Mouse (Mus musculus) midbrain, embryonic 15.5 days (tissue): ENCODE data around the gene Tomm6. TPM values are rescaled to one million over a fixed set of nuclear protein-coding genes. Genes with fewer than 3 reads are reported as not detected.

ENCODE experiments used
- ATAC-seq: fragments of 200-750 bp; cut with Nextera tagmentation; replicated peaks from 2 replicates; pipeline ENCODE4 v1.8.0; 2017; ENCODE audit warnings: moderate TSS enrichment
- H3K27ac ChIP-seq: fragments of 300-500 bp; sonication (generic); 2 replicates; pipeline ENCODE4 v1.5.1; 2015; ENCODE audit warnings: mild to moderate bottlenecking, inconsistent platforms
- H3K27me3 ChIP-seq: fragments of 300-500 bp; sonication (generic); replicated peaks from 2 replicates; pipeline ENCODE4 v1.6.1; 2015; ENCODE audit warnings: inconsistent platforms
- H3K36me3 ChIP-seq: fragments of 300-500 bp; sonication (generic); replicated peaks from 2 replicates; pipeline ENCODE4 v1.6.1; 2015; ENCODE audit warnings: inconsistent platforms
- H3K4me1 ChIP-seq: fragments of 300-500 bp; sonication (generic); 2 replicates; pipeline ENCODE4 v1.6.1; 2015; ENCODE audit warnings: inconsistent platforms
- H3K4me2 ChIP-seq: fragments of 300-500 bp; sonication (generic); 2 replicates; pipeline ENCODE4 v1.6.1; 2015; ENCODE audit warnings: inconsistent platforms, mild to moderate bottlenecking, moderate library complexity
- H3K4me3 ChIP-seq: fragments of 300-500 bp; sonication (generic); 2 replicates; pipeline ENCODE4 v1.5.1; 2015; ENCODE audit warnings: mild to moderate bottlenecking, inconsistent platforms
- H3K9ac ChIP-seq: fragments of 300-500 bp; sonication (generic); 2 replicates; pipeline ENCODE4 v1.6.1; 2015; ENCODE audit warnings: mild to moderate bottlenecking, inconsistent platforms
- H3K9me3 ChIP-seq: fragments of 300-500 bp; sonication (generic); 2 replicates; pipeline ENCODE4 v1.6.1; 2016; ENCODE audit warnings: inconsistent platforms
- WGBS: fragments of 180-500 bp; shearing (Covaris S2); methylation state at CpG from one replicate; pipeline ENCODE4 v1.1.7; 2015; ENCODE audit warnings: mixed read lengths; 5-methylcytosine and 5-hydroxymethylcytosine counted together
- polyA plus RNA-seq: library from polyadenylated mRNA; unstranded; fragments of >200 nt; fragmentation: Nextera tagmentation; extraction: Ambion mirVana; gene quantifications from 2 replicates; pipeline ENCODE4 v1.2.1, GENCODE M21; 2015

Tomm6 gene
- polyA plus RNA-seq = 242 and 256 TPM in 2 replicates

GRCm38 (mm10) chr17:47688344-47688607 lies at the start of gene Tomm6:
Gene Tomm6 (minus strand): TSS chr17:47688386.
- WGBS = under 1% methylated on average over 9 of the region's 9 CpGs
- no peaks in the 10 kb centered on the region for H3K27me3 ChIP-seq
- H3K9me3 ChIP-seq = no peaks in the 10 kb centered on the region
- no peak for ATAC-seq
- peak within 1 kb of the TSS; percentile 77 for H3K4me3 ChIP-seq
- H3K36me3 ChIP-seq = peaks cover 2% of the 10 kb centered on the region
- peak within 1 kb of the TSS; percentile 93 for H3K4me2 ChIP-seq
- H3K4me1 ChIP-seq = peaks cover 25% of the 10 kb centered on the region
- H3K27ac ChIP-seq = peak within 1 kb of the TSS; percentile 82
- H3K9ac ChIP-seq = peak within 1 kb of the TSS; percentile 84

DNA sequence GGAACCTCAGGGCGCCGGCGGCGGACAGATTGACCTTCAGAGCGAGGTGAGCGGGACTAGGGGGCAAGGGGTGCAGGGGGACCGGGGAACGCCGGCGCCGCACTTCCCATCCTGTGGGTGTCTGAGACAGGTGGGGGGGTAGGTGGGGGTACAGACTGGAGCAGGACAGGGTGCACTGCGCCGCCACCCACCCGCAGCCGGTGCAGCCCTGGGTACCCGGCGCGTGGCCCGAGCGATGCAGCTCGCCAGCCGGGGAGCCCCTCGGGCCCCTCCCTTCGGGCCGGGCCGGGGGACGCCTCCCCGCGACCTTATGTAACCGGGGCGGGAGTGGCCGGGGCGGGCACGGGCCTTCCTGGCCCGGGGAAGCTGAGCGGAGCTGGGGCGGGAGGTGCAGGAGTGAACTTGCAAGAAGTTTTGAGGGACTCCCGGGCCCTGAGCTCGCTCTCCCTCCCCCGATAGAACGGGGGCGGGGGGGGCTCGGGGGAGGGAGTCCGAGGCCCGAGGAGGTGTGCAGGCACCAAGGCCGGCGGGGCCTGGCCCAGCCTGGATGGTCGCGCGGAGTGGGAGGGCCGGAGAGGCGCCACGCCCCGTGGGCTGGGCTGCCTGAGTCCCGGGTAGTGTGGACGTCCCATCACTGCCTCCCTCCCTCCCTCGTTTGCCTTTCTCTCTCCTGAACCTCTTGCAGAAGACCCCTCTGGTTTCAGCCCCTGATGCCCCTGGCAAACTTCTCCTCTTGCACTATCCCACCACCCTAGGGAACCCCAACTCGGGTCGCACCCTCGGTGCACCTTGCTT lies 49.3 kb upstream of the Tomm6 start:
- H3K4me3 ChIP-seq = peak overlapping the region; percentile 56
- H3K27ac ChIP-seq = no peak overlapping the region
- peak overlapping the region; percentile 46 for H3K9ac ChIP-seq
- 0% methylated on average over 29 of the region's 60 CpGs for WGBS
- H3K4me2 ChIP-seq = peak overlapping the region; percentile 91
- peak; percentile 79 for ATAC-seq
- H3K9me3 ChIP-seq = no peaks in the 10 kb centered on the region
- no peaks in the 10 kb centered on the region for H3K36me3 ChIP-seq
- peaks cover 27% of the 10 kb centered on the region for H3K27me3 ChIP-seq
- peaks cover 28% of the 10 kb centered on the region for H3K4me1 ChIP-seq

GRCm38 (mm10) chr17:47736856-47737255 lies 48.7 kb upstream of the Tomm6 start, which contains the start of gene Tfeb:
Gene Tfeb (plus strand): TSS chr17:47737030.
- H3K4me2 ChIP-seq = peak within 1 kb of the TSS; percentile 91
- H3K4me3 ChIP-seq = peak within 1 kb of the TSS; percentile 56
- under 1% methylated on average over 43 of the region's 47 CpGs for WGBS
- H3K27ac ChIP-seq = no peak within 1 kb of the TSS
- H3K36me3 ChIP-seq = no peaks in the 10 kb centered on the region
- ATAC-seq = peak; percentile 83
- peaks cover 28% of the 10 kb centered on the region for H3K4me1 ChIP-seq
- H3K27me3 ChIP-seq = peaks cover 27% of the 10 kb centered on the region
- no peaks in the 10 kb centered on the region for H3K9me3 ChIP-seq
- peak within 1 kb of the TSS; percentile 46 for H3K9ac ChIP-seq

- H3K27me3 ChIP-seq = peaks cover 27% of the 10 kb centered on the region
- no peak overlapping the region for H3K27ac ChIP-seq
- H3K4me2 ChIP-seq = no peak overlapping the region
- H3K4me3 ChIP-seq = no peak overlapping the region
- no peaks in the 10 kb centered on the region for H3K36me3 ChIP-seq
- 77% methylated on average over 14 of the region's 14 CpGs for WGBS
- ATAC-seq = no peak
- no peak overlapping the region for H3K9ac ChIP-seq
- no peaks in the 10 kb centered on the region for H3K9me3 ChIP-seq
- H3K4me1 ChIP-seq = peaks cover 28% of the 10 kb centered on the region
Observed at GRCm38 (mm10) chr17:47735553-47736100, 47.4 kb upstream of the Tomm6 start.

- H3K36me3 ChIP-seq = no peaks in the 10 kb centered on the region
- no peak overlapping the region for H3K27ac ChIP-seq
- H3K4me1 ChIP-seq = no peaks in the 10 kb centered on the region
- 49% methylated on average over 24 of the region's 24 CpGs for WGBS
- H3K9ac ChIP-seq = no peak overlapping the region
- H3K27me3 ChIP-seq = no peaks in the 10 kb centered on the region
- no peak overlapping the region for H3K4me3 ChIP-seq
- H3K4me2 ChIP-seq = no peak overlapping the region
- ATAC-seq = no peak
- H3K9me3 ChIP-seq = no peaks in the 10 kb centered on the region
Observed at GRCm38 (mm10) chr17:47730633-47731575, 42.7 kb upstream of the Tomm6 start.

GRCm38 (mm10) chr17:47726566-47726965 lies 38.4 kb upstream of the Tomm6 start, which contains the start of gene Pgc:
Gene Pgc (plus strand): TSS chr17:47726842.
- WGBS = 83% methylated on average over 11 of the region's 11 CpGs
- no peak for ATAC-seq

DNA sequence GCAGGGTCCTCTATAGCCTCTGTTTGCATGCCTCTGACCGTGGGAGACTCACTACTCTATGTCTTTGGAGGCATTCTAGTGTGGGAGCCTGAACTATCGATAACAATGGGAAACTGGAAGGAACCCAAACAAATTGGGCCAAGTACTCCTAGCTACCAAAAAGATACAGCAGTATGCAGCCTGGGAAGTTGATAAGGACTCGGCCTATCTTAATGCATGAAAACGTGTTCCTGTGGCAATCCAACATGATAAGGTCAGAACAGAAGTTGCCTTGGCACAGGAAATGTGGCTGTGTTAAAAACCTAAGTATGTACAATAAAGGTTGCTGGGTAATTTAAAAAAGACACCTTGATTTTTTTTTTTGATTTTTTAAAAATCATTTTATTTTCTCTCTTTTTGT lies 33.0 kb upstream of the Tomm6 start:
- Histone ChIP-seq H3K36me3 (no peaks in the 10 kb centered on the region), H3K4me2 (no peak overlapping the region), H3K27me3 (no peaks in the 10 kb centered on the region), H3K4me3 (no peak overlapping the region), H3K27ac (no peak overlapping the region), H3K9me3 (no peaks in the 10 kb centered on the region), H3K4me1 (no peaks in the 10 kb centered on the region), H3K9ac (no peak overlapping the region)
- 86% methylated on average over 4 of the region's 4 CpGs for WGBS
- no peak for ATAC-seq

More at GRCm38 (mm10) chr17:47726566-47726965, 38.4 kb upstream of the Tomm6 start, which contains the start of gene Pgc:
- H3K4me1 ChIP-seq = no peaks in the 10 kb centered on the region
- no peak within 1 kb of the TSS for H3K9ac ChIP-seq
- no peak within 1 kb of the TSS for H3K27ac ChIP-seq
- H3K4me2 ChIP-seq = no peak within 1 kb of the TSS
- no peaks in the 10 kb centered on the region for H3K9me3 ChIP-seq
- H3K4me3 ChIP-seq = no peak within 1 kb of the TSS
- H3K27me3 ChIP-seq = no peaks in the 10 kb centered on the region
- H3K36me3 ChIP-seq = no peaks in the 10 kb centered on the region

GRCm38 (mm10) chr17:47715037-47715436 lies 26.9 kb upstream of the Tomm6 start:
- H3K27me3 ChIP-seq = no peaks in the 10 kb centered on the region
- H3K27ac ChIP-seq = no peak overlapping the region
- H3K4me1 ChIP-seq = no peaks in the 10 kb centered on the region
- H3K4me2 ChIP-seq = no peak overlapping the region
- 60% methylated on average over 3 of the region's 3 CpGs for WGBS
- no peak overlapping the region for H3K9ac ChIP-seq
- no peak overlapping the region for H3K4me3 ChIP-seq
- no peaks in the 10 kb centered on the region for H3K36me3 ChIP-seq
- no peaks in the 10 kb centered on the region for H3K9me3 ChIP-seq
- ATAC-seq = no peak

GRCm38 (mm10) chr17:47712889-47713571 lies 24.8 kb upstream of the Tomm6 start:
- Histone ChIP-seq H3K4me2 (peak overlapping the region; percentile 24; the same call in 1 of the 2 replicates), H3K4me3 (no peak overlapping the region), H3K27me3 (no peaks in the 10 kb centered on the region), H3K9ac (0 out of 2 replicates have a peak overlapping the region, but pooled peaks have one; percentile 10), H3K4me1 (no peaks in the 10 kb centered on the region), H3K9me3 (no peaks in the 10 kb centered on the region), H3K36me3 (no peaks in the 10 kb centered on the region), H3K27ac (no peak overlapping the region)
- no peak for ATAC-seq
- 46% methylated on average over 22 of the region's 22 CpGs for WGBS

GRCm38 (mm10) chr17:47711883-47712282 lies 23.7 kb upstream of the Tomm6 start:
- Histone ChIP-seq H3K4me1 (no peaks in the 10 kb centered on the region), H3K27me3 (no peaks in the 10 kb centered on the region), H3K9ac (no peak overlapping the region), H3K27ac (no peak overlapping the region), H3K4me3 (no peak overlapping the region), H3K9me3 (no peaks in the 10 kb centered on the region), H3K4me2 (no peak overlapping the region), H3K36me3 (no peaks in the 10 kb centered on the region)
- WGBS = 71% methylated on average over 6 of the region's 6 CpGs
- ATAC-seq = 0 out of 2 replicates have a peak, but pooled peaks have one; percentile 35

DNA sequence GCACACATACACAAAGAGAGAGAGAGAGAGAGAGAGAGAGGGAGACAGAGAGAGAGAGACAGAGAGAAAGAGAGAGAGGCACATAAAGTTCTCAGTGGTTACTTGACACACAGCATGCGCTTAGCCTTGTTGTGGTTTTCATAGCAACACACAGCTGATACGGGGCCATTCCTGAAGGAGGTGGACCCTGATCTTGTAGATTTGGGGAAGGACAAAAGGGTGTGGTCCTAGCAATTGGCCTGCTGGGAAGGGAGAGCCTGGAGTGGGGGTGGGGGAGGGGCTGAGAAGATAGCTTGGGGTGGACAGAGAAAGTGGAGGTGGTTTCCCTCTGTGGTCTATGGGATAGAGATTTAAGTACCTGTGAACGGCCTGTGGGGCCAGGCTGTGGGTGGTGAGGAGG lies 21.9 kb upstream of the Tomm6 start:
- 76% methylated on average over 3 of the region's 3 CpGs for WGBS
- no peak for ATAC-seq
- Histone ChIP-seq H3K4me1 (no peaks in the 10 kb centered on the region), H3K27me3 (no peaks in the 10 kb centered on the region), H3K9me3 (no peaks in the 10 kb centered on the region), H3K27ac (no peak overlapping the region), H3K36me3 (no peaks in the 10 kb centered on the region), H3K4me3 (no peak overlapping the region), H3K9ac (no peak overlapping the region), H3K4me2 (no peak overlapping the region)
